Mouse (Mus musculus): ENCODE measurements around the gene Olfr559.
A peak's percentile ranks its signal among the peaks of the same experiment; 100 is the strongest.

The Olfr559 gene

DNA sequence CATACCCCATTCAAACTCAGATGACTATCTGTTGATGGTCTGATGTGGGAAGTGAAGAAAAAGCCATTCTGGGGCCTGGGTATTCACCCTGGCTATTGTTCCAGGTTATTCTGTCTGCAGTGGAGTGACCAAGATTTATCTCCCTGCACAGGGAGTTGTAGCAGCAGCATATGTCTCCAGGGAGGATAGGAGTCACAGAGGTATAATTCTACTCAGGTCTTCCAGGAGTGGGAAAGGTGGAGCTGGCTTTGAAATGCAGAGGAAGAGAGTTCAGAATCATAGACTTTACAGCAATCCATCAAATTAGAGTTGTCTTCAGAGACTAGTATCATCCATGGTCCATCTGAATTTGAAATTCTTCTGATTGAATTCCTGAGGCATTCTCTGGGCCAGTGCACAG is at the start of gene Olfr559:
TSS of gene Olfr559 (minus strand) at position 101 of the 400 bp plus-strand sequence.
- no peak for DNase-seq

DNA sequence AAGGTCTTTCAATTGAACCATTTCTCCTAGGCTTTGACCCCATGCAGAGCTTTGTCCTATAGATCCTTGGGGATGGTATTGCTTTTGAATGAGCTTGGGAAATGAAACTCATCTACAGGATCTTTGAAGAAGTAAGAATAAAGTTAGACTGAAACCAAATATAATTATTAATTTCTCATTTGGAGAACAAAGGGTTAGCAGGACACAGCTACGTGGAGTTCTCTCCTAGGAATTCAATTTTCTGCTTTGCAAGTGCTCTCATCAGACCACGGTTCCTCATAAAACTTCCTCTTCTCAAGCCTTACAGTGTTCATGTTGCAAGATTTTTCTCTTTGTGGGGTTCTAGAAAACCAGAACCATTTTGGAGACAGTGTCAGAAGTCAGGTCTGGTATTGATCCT is 43.6 kb upstream of the Olfr559 start, which contains the start of gene Olfr561:
TSS of gene Olfr561 (plus strand) at position 301 of the 400 bp plus-strand sequence.
- DNase-seq = no peak

DNA sequence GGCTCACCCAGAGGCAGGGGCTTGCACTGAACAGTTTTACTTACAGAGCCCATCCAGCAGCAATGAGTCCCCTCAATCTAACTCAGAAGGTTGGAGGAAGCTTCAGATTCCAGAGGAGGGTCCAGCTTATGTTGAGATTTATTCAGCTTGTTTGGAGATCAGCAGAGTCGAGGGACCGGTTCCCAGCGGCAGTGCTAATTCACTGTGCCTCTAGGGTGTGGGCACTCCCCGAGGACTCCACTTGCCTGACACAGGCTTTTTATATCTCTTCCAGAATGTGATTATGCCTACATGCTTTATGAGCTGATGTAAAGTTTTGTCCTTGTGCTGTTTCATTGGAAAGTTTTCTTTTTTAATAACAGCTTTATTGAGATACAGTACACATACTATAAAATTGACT is 32.0 kb upstream of the Olfr559 start, which contains the start of the genes Olfr560 and Olfr78:
TSS of gene Olfr560 (minus strand) at position 101 of the 400 bp plus-strand sequence.
TSS of gene Olfr78 (minus strand) at position 206 of the 400 bp plus-strand sequence.
- no peak for DNase-seq

DNA sequence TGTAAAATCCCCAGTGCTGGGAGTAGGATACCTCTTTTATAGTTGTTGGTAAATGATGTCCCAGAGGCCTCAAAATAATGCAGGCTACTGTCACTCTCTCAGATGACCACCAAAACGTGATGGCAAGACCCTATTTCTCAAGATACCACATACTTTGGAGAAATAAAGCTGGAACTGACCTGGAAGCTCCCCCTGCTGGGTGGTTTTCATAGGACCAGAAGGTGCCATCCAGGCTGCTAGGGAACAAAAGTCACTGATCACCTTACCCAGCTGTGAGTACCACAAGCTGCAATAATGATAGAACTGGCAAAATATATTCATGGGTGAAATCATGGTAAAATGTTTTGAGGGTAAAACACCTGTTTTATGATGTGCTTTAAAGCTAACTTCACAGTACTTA is 24.8 kb upstream of the Olfr559 start:
- DNase-seq = no peak

DNA sequence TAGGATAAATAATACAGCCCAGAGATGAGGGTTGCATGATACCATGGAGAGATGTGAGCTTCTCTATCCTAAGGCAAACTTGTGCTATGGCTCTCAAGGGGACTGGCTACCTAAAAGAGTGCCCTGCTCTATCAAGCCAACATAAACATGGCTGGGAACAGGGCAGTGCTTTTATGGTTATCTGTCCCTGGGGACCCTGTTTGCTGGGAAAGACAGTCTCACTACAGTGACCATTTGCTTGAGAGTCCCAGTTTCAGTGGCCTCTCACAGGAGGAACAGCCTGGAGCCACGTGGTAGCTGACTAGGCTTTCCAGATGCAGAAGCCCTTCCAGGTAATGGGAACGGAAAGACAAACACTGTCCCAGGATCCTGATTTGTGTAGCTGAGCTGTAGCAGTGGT is 10.4 kb upstream of the Olfr559 start:
- no peak for DNase-seq

DNA sequence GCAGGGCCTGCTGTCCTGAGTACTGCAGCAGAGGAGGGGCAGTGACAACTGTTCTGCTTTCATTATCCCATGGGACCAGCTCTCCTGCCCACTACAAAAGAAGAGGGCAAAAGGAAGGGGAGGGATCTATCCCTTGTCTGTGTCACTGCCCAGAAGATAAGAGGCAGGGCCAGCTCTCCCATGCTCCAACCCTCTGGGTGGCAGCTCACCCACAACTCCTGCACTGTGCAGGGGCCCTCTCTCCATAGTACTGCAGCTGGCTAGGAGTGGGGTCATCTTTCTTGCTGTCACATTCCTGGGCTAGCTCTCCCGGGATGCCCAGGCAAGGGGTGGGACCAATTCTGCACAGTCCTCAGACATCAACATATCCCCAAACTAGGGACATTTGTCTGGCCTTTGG is 6.5 kb upstream of the Olfr559 start:
- DNase-seq = no peak

DNA sequence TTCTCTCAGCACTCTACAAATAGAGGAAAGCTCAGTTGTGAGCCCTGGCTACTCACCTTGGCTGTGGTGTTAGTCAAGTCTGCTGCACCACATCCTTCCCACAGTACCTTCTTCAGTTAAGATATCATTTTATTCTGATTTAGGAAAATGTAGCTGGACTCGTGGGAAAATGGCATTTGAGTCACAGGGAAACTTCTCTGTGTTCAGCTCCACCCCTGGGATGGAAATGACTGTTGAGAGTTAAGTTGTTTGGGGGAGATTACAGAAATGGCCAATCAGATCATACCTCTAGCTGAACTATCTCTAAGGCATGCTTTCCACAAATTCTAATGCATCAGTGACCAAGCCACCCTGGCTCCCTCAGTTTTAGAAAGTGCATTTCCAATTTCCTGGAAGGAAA is 8.3 kb downstream of the Olfr559 start, which contains the start of gene Olfr33:
TSS of gene Olfr33 (minus strand) at position 101 of the 400 bp plus-strand sequence.
- DNase-seq = no peak

DNA sequence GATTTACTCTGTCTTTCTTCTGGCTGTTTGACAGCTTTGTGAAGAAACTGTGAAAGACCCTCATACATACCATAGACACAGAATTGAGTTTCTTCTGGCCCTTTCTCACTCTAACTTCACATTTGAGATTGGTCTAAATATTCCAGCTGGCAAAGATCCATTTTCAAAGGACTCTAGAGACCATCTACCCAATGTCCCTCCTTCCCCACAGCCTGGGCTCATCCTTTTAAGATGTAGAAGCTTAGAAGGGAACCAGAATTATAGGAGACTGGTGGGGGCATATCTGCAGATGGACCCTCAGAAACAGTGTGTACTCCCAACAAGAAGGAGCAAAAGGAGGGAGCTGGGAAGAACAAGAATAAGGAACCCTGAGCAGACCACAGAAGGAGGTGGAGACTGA is 25.4 kb downstream of the Olfr559 start, which contains the start of gene Olfr558:
TSS of gene Olfr558 (plus strand) at position 301 of the 400 bp plus-strand sequence.
- DNase-seq = no peak

DNA sequence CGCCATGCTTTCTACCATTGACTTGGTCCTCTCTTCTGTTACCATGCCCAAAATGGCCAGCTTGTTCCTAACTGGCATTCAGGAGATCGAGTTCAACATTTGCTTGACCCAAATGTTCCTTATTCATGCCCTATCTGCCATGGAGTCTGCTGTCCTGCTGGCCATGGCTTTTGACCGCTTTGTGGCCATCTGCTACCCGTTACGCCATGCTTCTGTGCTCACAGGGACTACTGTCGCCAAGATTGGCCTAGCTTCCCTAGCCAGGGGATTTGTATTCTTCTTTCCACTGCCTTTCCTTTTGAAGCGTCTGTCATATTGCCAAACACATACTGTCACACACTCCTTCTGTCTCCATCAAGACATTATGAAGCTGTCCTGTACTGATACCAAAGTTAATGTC is 28.8 kb downstream of the Olfr559 start:
- no peak for DNase-seq

DNA sequence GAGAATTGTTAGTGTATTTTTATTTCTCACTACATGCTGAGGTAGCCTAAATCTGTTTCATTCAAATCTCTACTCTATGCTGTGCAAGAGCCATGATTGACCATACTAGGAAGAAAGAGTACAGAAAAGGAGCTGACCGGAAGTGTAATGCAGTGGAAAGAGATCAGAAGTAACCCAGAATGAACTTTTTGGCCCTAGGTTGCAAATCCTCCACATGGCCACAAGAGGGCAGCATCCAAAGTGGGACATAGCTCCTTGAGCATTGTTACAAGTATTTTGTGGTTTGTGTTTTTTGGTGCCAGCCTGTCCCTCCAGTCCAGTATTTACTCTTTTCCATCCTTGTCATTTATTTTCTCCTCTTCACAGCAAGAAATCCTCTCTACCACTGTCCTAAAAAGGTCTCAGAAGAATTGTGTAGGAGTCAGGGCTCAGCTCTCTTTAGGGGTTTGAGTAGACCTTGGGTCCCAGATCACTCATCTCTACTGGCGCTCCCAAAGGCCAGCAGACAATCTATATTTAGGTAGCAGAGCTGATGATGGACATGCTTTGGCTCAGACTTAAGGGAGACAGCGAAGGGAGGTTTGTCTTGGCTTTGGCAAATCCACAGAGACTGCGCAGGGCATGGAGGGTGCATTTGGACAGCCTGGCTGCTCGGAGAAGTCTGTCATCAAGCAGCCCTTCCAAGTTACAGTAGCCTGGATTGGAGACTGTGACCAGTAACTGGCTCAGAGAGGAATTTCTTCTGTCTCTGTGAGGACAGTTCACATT is 31.7 kb downstream of the Olfr559 start, which contains the start of gene Olfr557:
TSS of gene Olfr557 (plus strand) at position 553 of the 768 bp plus-strand sequence.
- DNase-seq = peak; percentile 30

DNA sequence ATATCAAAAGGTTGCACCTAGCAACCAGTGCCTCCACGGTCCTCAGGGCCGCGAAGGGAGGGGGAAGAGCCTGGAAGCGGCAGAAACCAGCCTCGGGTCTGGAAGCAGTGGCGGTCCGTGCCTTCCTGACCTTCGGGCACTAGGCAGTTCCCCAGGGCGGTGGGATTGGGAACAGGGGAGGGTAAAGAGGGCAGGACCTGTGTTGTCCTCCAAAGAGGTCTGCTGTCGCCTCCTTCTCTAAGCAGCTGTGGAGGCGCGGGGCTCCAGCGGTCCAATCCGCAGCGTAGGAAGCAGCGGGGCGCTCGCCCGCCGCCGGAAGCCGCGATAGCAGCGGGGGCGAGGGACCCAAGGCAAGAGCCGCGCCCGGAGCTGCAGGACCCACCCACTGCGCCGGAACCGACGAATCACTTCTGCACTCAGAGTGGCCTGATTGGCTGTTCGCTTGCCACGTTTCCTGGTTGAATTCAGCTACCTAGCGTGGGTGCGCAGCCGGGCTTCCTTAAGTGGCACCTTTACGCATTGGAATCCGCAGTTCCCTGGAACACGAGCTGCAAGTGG is 40.3 kb downstream of the Olfr559 start, which contains the start of gene Trim68:
TSS of gene Trim68 (minus strand) at position 384 of the 558 bp plus-strand sequence.
- DNase-seq = peak; percentile 83

DNA sequence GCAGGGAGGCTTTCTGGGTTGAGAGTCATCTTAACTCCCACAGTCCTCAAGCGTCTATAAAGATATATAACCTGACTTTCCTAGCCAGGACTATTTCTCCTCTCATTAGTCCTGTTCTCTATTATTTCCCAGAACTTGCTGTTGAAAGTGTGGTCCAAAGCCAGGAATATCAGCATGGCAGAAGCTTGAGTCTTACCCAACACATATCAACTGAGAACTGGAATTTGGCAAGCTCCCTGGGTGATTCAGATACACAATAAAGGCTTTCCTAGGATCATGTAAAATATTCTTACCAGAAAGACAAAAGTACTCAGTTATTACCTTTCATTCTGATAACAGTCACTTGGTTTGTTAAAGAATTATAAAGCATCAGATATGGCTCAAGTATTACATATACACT is 45.4 kb downstream of the Olfr559 start:
- DNase-seq = no peak

DNA sequence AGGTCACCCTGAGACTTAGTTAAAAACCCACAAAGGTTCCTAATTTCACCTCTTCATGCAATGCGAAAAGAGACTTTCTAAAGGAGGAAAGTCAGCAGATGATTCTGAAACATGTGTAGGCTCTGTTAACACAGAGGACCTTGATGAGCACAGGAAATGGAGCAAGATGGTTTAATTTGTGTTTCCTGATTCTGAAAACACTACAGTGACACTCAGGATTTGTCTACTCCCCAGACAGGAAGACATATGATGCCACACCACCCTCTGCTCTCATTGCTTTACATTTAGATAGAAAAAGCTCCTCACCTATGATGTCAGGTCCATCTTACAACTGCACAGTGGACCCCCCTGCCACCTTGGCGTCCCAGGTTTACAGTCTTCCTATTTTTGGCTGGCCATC is 51.1 kb downstream of the Olfr559 start:
- no peak for DNase-seq

All from right cerebral cortex, postnatal 4 days (tissue).